Mouse (Mus musculus): ENCODE data around the gene Gm42417. TPM values are rescaled to one million over a fixed set of nuclear protein-coding genes. Genes with fewer than 3 reads are reported as not detected.

Gm42417 gene
- polyA plus RNA-seq, 1 experiment from 2014 or later, result 0.33 TPM

GRCm38 (mm10) chr1:36492416-36493139 is 46.7 kb downstream of the Gm42417 start:
- TF ChIP-seq EP300 (optimal IDR thresholded peaks at IDR 0.05) (no peak), CTCF (IDR thresholded peaks at IDR 0.05; ENCODE audit: low read depth) (peak; percentile 88)
- Histone ChIP-seq H3K36me3 (ENCODE audit: control insufficient read depth, insufficient read depth, low read length) (no peaks in the 10 kb centered on the region), H3K4me2 (replicated peaks; ENCODE audit: low read depth) (no peak overlapping the region), H3K27ac (replicated peaks) (peak overlapping the region; percentile 45; the same call in 1 of the 2 replicates), H3K4me1 (replicated peaks; ENCODE audit: control insufficient read depth, insufficient read depth) (0 out of 2 replicates have a peak, but pooled peaks cover 4% of the 10 kb centered on the region), H3K4me3 (ENCODE audit: low read depth, low read length) (no peak overlapping the region), H3K9me3 (ENCODE audit: control insufficient read depth, low read length) (no peaks in the 10 kb centered on the region), H3K27me3 (ENCODE audit: control insufficient read depth, insufficient read depth, low read length) (no peaks in the 10 kb centered on the region), H3K9ac (ENCODE audit: low read length) (peak overlapping the region; percentile 45; the same call in 1 of the 2 replicates)
- DNase-seq (ENCODE audit: low spot score) (peak; percentile 83), ATAC-seq (ENCODE audit: low FRiP score, low TSS enrichment) (peak; percentile 95)
- 41% methylated on average over 9 of the region's 9 CpGs for WGBS

DNA sequence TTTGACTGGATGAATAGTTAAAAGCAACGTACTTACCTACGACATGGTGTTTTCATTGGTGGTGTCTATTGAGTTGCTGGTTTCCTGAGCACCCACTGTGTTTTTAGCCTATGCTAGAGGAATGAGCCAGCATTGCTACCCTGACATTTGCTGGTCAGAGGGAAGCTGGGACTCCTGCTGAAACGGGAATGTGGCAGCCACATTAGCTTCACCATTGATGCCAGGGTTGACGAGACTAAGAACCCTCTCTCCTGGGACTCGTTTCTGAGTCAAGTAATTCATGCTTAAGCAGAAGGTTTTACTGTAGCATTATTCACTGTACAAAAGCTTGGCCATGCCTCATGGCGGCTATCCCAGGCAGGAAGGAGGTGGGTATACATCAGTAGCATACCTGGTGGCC is 49.6 kb downstream of the Gm42417 start:
- no peak overlapping the region for H3K4me2 ChIP-seq (replicated peaks; ENCODE audit: low read depth)
- DNase-seq (ENCODE audit: low spot score) (no peak), ATAC-seq (ENCODE audit: low FRiP score, low TSS enrichment) (no peak)
- H3K4me1 ChIP-seq (replicated peaks; ENCODE audit: control insufficient read depth, insufficient read depth), result 0 out of 2 replicates have a peak, but pooled peaks cover 4% of the 10 kb centered on the region
- no peaks in the 10 kb centered on the region for H3K36me3 ChIP-seq (ENCODE audit: control insufficient read depth, insufficient read depth, low read length)
- TF ChIP-seq EP300 (optimal IDR thresholded peaks at IDR 0.05), result no peak
- TF ChIP-seq CTCF (IDR thresholded peaks at IDR 0.05; ENCODE audit: low read depth), result no peak
- no peaks in the 10 kb centered on the region for H3K27me3 ChIP-seq (ENCODE audit: control insufficient read depth, insufficient read depth, low read length)
- no peaks in the 10 kb centered on the region for H3K9me3 ChIP-seq (ENCODE audit: control insufficient read depth, low read length)
- WGBS, result 77% methylated on average over 6 of the region's 6 CpGs
- H3K4me3 ChIP-seq (ENCODE audit: low read depth, low read length), result no peak overlapping the region
- no peak overlapping the region for H3K9ac ChIP-seq (ENCODE audit: low read length)
- H3K27ac ChIP-seq (replicated peaks), result no peak overlapping the region

- DNase-seq (ENCODE audit: low spot score), result no peak
- Histone ChIP-seq H3K9me3 (ENCODE audit: control insufficient read depth, low read length) (no peaks in the 10 kb centered on the region), H3K27ac (replicated peaks) (no peak overlapping the region), H3K4me2 (replicated peaks; ENCODE audit: low read depth) (no peak overlapping the region), H3K9ac (ENCODE audit: low read length) (no peak overlapping the region), H3K36me3 (ENCODE audit: control insufficient read depth, insufficient read depth, low read length) (no peaks in the 10 kb centered on the region), H3K4me3 (ENCODE audit: low read depth, low read length) (no peak overlapping the region), H3K27me3 (ENCODE audit: control insufficient read depth, insufficient read depth, low read length) (no peaks in the 10 kb centered on the region), H3K4me1 (replicated peaks; ENCODE audit: control insufficient read depth, insufficient read depth) (0 out of 2 replicates have a peak, but pooled peaks cover under 1% of the 10 kb centered on the region)
- TF ChIP-seq EP300 (optimal IDR thresholded peaks at IDR 0.05) (no peak), CTCF (IDR thresholded peaks at IDR 0.05; ENCODE audit: low read depth) (no peak)
- ATAC-seq (ENCODE audit: low FRiP score, low TSS enrichment), result no peak
- 92% methylated on average over 9 of the region's 9 CpGs for WGBS
Measured at GRCm38 (mm10) chr1:36487111-36487510, 52.1 kb downstream of the Gm42417 start.

- H3K36me3 ChIP-seq (ENCODE audit: control insufficient read depth, insufficient read depth, low read length), result no peaks in the 10 kb centered on the region
- no peak overlapping the region for H3K9ac ChIP-seq (ENCODE audit: low read length)
- H3K27me3 ChIP-seq (ENCODE audit: control insufficient read depth, insufficient read depth, low read length), result no peaks in the 10 kb centered on the region
- 0 out of 2 replicates have a peak, but pooled peaks have one; percentile 61 for ATAC-seq (ENCODE audit: low FRiP score, low TSS enrichment)
- H3K4me1 ChIP-seq (replicated peaks; ENCODE audit: control insufficient read depth, insufficient read depth), result no peaks in the 10 kb centered on the region; the same call in 1 of the 2 replicates
- WGBS, result 20% methylated on average over 7 of the region's 7 CpGs
- peak overlapping the region; percentile 40; the same call in 1 of the 2 replicates for H3K27ac ChIP-seq (replicated peaks)
- no peak overlapping the region for H3K4me3 ChIP-seq (ENCODE audit: low read depth, low read length)
- H3K4me2 ChIP-seq (replicated peaks; ENCODE audit: low read depth), result no peak overlapping the region
- peak; percentile 52 for DNase-seq (ENCODE audit: low spot score)
- TF ChIP-seq CTCF (IDR thresholded peaks at IDR 0.05; ENCODE audit: low read depth) (no peak), EP300 (optimal IDR thresholded peaks at IDR 0.05) (no peak)
- H3K9me3 ChIP-seq (ENCODE audit: control insufficient read depth, low read length), result no peaks in the 10 kb centered on the region
Measured at GRCm38 (mm10) chr1:36485080-36485479, 54.1 kb downstream of the Gm42417 start.

DNA sequence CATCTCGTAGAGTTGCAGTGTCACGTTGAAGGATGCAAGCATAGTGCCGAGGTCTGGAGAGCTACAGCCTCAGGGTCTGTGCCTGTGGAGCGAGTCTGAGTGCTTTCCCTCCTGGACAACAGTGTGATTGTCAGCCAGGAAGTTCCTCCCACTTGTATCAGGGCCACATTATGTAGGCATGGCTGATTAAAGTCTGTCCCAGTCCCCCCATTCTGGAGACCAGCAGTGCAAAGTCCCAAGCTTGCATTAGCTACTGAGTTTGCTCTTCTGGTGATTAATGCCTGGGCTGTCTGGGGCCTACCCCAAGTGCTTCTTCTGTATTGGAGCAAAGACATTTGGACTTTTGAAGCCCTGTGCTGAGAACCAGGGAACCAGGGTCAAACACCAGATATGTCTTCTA is 55.4 kb downstream of the Gm42417 start:
- peak; percentile 29 for DNase-seq (ENCODE audit: low spot score)
- H3K36me3 ChIP-seq (ENCODE audit: control insufficient read depth, insufficient read depth, low read length), result no peaks in the 10 kb centered on the region; the same call in 1 of the 2 replicates
- H3K4me2 ChIP-seq (replicated peaks; ENCODE audit: low read depth), result no peak overlapping the region
- H3K4me3 ChIP-seq (ENCODE audit: low read depth, low read length), result no peak overlapping the region
- ATAC-seq (ENCODE audit: low FRiP score, low TSS enrichment), result no peak
- H3K9me3 ChIP-seq (ENCODE audit: control insufficient read depth, low read length), result no peaks in the 10 kb centered on the region
- H3K27me3 ChIP-seq (ENCODE audit: control insufficient read depth, insufficient read depth, low read length), result no peaks in the 10 kb centered on the region
- H3K4me1 ChIP-seq (replicated peaks; ENCODE audit: control insufficient read depth, insufficient read depth), result no peaks in the 10 kb centered on the region; the same call in 1 of the 2 replicates
- 78% methylated on average over 4 of the region's 4 CpGs for WGBS
- H3K9ac ChIP-seq (ENCODE audit: low read length), result no peak overlapping the region
- no peak overlapping the region for H3K27ac ChIP-seq (replicated peaks)
- TF ChIP-seq EP300 (optimal IDR thresholded peaks at IDR 0.05), result no peak
- TF ChIP-seq CTCF (IDR thresholded peaks at IDR 0.05; ENCODE audit: low read depth), result no peak

Small RNA genes within 50 kb of the gene (microRNA-seq; reads per million reads assigned to microRNA genes)
- gene Gm47280, result not detected

Other genes starting within 250 kb of the Gm42417 start
- gene Arid5a, start 231.7 kb downstream of the Gm42417 start, polyA plus RNA-seq (2015; fragmentation: Nextera tagmentation; extraction: Ambion mirVana), result 4.0 and 4.1 TPM in 2 replicates
- gene Kansl3, start 170.2 kb downstream of the Gm42417 start, polyA plus RNA-seq (2015; fragmentation: Nextera tagmentation; extraction: Ambion mirVana), result 16.2 and 18.0 TPM in 2 replicates
- gene Fer1l5, start 167.1 kb downstream of the Gm42417 start, polyA plus RNA-seq (2015; fragmentation: Nextera tagmentation; extraction: Ambion mirVana), result 0.13 and 0.21 TPM in 2 replicates
- 15.7 and 16.5 TPM in 2 replicates for gene Lman2l, start 94.2 kb downstream of the Gm42417 start, polyA plus RNA-seq (2015; fragmentation: Nextera tagmentation; extraction: Ambion mirVana)
- gene Cnnm4, start 67.8 kb downstream of the Gm42417 start, polyA plus RNA-seq (2015; fragmentation: Nextera tagmentation; extraction: Ambion mirVana), result 18.2 and 19.1 TPM in 2 replicates
- gene Cnnm3, start 27.6 kb downstream of the Gm42417 start, polyA plus RNA-seq (2015; fragmentation: Nextera tagmentation; extraction: Ambion mirVana), result 1.6 and 2.0 TPM in 2 replicates
- 6.1 and 8.5 TPM in 2 replicates for gene Ankrd23, start 2.5 kb downstream of the Gm42417 start, polyA plus RNA-seq (2015; fragmentation: Nextera tagmentation; extraction: Ambion mirVana)
- gene Ankrd39, start 8.0 kb upstream of the Gm42417 start, polyA plus RNA-seq (2015; fragmentation: Nextera tagmentation; extraction: Ambion mirVana), result 19.5 and 20.1 TPM in 2 replicates
- 5.0 and 5.1 TPM in 2 replicates for gene Sema4c, start 18.9 kb upstream of the Gm42417 start, polyA plus RNA-seq (2015; fragmentation: Nextera tagmentation; extraction: Ambion mirVana)
- 0.59 and 0.77 TPM in 2 replicates for gene Fam178b, start 143.8 kb upstream of the Gm42417 start, polyA plus RNA-seq (2015; fragmentation: Nextera tagmentation; extraction: Ambion mirVana)
- 829 and 834 TPM in 2 replicates for gene Cox5b, start 152.0 kb upstream of the Gm42417 start, polyA plus RNA-seq (2015; fragmentation: Nextera tagmentation; extraction: Ambion mirVana)
- gene 4933424G06Rik, start 170.7 kb upstream of the Gm42417 start, polyA plus RNA-seq (2015; fragmentation: Nextera tagmentation; extraction: Ambion mirVana), result 0.16 TPM in 1 of 2 replicates, not detected in the other
- 60.5 and 62.2 TPM in 2 replicates for gene Actr1b, start 175.0 kb upstream of the Gm42417 start, polyA plus RNA-seq (2015; fragmentation: Nextera tagmentation; extraction: Ambion mirVana)
- 0.25 and 0.42 TPM in 2 replicates for gene Zap70, start 222.4 kb upstream of the Gm42417 start, polyA plus RNA-seq (2015; fragmentation: Nextera tagmentation; extraction: Ambion mirVana)